Mouse (Mus musculus) retina, postnatal 1 day (tissue): ENCODE data around the gene Naa80.

Experiments used
- DNase-seq: peaks from one replicate; pipeline ENCODE4 v3.0.0-alpha.2; 2012

The Naa80 gene

DNA sequence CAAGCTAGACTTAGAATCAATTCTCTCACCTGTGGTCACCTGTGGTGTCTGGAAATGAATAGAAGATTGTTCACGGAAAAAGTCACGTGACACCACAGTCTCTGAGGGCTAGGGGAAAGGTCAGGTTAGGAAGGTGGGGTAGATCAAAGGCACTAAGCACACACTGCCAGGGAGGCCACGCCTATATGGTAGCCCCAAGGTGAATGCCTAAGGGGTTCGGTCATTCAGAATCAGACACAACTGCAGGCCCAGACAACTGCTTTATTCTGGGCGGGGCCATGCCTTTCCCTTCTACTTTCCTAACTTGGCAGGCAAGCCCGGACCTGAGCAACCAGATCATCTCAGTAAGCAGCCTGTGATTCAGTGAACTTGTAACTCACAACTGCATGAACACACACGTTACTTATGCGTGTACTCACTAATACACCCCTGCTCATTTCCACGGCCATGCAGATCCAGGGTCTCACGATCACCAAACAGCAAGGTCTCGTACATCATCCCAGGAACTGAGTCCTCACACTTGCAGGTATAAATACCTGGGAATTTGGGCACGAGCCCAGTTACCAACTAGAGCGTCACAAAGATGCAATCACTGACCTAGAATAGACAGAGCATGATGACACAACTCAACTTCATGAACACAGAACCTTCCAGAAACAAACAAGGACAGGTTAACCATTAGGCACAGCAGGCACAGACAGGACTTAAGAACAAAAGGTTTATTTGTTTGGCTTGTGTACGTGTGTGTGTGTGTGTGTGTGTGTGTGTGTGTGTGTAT, 2.9 kb upstream of the Naa80 start:
- peak; percentile 17 for DNase-seq

DNA sequence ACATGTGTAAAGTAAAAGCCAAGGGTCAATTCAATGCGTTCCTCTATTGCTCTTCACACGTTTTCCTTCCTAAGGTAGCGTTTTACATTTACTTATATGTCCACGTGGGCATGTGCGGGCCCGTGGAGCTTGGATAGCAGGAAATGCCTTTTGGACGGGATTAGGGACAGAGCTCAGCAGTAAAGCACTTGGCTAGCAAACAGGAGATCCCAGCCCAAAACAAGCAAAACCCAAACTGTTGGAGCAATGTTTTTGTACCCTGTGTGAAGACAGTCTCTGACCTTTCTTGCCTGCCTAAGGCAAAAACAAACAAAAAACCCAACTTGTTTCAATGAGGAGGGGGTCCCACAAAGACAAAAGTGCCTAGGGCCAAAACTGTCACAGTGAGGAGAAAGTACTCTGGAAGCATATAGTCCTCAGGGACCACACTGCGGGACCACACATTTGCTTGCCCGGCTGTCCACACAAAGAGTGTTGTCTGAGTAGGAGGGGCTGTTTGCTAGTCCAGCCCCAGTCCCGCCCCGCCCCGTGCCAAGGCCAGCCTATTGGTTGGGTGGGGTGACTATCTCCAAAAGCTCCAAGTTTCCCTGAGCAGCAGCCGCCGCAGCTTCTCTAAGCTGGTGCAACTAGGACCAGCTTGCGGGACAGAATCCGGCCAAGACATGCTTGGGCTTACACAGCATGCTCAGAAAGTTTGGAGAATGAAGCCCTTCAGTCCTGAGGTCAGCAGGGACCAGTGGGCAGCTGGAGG, 2.2 kb upstream of the Naa80 start, which contains the start of gene Hyal1:
Gene Hyal1, plus strand, starts transcription at position 571 of the 751 bp plus-strand sequence.
- DNase-seq = peak; percentile 89

DNA sequence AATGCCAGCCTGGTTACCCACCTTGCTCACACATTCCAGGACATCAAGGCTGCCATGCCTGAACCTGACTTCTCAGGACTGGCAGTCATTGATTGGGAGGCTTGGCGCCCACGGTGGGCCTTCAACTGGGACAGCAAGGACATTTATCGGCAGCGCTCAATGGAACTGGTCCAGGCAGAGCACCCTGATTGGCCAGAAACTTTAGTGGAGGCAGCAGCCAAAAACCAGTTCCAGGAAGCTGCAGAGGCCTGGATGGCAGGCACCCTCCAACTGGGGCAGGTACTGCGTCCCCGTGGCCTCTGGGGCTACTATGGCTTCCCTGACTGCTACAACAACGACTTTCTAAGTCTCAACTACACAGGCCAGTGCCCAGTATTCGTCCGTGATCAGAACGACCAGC, 816 bp upstream of the Naa80 start:
- DNase-seq = no peak

DNA sequence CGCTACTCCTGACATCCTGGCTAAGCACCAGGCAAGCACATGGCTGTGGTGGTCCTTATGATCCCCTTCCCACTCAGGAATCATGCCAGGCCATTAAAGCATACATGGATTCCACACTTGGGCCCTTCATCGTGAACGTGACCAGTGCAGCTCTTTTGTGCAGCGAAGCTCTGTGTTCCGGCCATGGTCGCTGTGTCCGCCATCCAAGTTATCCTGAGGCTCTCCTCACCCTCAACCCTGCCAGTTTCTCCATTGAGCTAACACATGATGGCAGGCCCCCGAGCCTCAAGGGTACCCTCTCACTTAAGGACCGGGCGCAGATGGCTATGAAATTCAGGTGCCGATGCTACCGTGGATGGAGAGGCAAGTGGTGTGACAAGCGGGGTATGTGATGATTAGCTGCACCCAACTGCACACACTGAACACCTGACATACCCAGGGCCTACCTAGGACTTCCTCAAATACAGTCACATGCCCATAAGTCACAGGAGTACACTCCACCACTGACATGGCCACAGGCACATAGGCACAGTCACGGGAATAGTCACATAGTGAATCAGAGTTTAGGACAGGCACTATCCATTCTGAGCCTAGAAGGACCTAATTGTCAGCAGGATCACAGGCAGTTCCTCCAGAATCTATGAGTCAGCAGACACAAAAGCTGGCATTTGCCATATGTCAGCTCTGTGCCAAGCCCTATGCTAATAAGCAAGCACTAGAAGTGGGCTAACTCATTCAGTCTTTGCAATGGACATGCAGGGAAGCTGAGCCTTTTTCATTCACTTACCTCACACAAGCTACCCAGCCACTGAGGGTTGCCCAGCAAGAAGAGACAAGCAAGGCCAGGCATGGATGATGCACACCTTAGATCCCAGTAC, 575 bp downstream of the Naa80 start:
- no peak for DNase-seq

- DNase-seq = peak; percentile 88
Measured at GRCm38 (mm10) chr9:107580501-107581317, 2.0 kb downstream of the Naa80 start, which contains the start of gene Hyal3. Gene Hyal3, plus strand, starts transcription at chr9:107580818.

- no peak for DNase-seq
Measured at GRCm38 (mm10) chr9:107581584-107581983, 2.9 kb downstream of the Naa80 start.

DNA sequence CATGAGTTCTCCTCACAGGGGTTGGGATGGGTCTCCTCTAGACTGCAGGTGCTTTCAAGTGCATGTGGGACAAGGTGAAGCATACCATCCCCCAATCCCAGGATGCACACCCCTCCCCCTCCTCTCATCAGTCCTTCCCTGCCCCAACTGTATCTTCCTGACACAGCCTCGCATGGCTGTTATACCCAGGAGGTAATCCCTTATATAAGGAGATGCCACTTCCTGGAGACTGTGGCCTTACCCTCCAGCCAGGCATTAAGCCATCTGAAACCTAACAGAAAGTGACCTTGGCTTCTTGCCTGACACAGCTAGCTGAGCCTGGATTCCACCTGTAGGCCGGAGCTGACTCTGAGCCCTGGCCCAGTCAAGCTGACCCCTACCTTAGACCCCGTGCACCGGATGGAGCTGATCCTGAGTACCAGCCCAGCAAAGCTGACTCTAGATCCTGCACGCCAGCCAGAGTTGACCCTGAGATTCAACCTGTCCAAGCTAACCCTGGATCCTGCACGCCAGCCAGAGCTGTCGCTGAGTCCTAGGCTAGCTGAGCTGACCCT, 3.9 kb downstream of the Naa80 start:
- DNase-seq = no peak

GRCm38 (mm10) chr9:107583174-107583573, 4.5 kb downstream of the Naa80 start:
- DNase-seq = no peak

- DNase-seq = no peak
Measured at GRCm38 (mm10) chr9:107586504-107586903, 7.8 kb downstream of the Naa80 start.

DNA sequence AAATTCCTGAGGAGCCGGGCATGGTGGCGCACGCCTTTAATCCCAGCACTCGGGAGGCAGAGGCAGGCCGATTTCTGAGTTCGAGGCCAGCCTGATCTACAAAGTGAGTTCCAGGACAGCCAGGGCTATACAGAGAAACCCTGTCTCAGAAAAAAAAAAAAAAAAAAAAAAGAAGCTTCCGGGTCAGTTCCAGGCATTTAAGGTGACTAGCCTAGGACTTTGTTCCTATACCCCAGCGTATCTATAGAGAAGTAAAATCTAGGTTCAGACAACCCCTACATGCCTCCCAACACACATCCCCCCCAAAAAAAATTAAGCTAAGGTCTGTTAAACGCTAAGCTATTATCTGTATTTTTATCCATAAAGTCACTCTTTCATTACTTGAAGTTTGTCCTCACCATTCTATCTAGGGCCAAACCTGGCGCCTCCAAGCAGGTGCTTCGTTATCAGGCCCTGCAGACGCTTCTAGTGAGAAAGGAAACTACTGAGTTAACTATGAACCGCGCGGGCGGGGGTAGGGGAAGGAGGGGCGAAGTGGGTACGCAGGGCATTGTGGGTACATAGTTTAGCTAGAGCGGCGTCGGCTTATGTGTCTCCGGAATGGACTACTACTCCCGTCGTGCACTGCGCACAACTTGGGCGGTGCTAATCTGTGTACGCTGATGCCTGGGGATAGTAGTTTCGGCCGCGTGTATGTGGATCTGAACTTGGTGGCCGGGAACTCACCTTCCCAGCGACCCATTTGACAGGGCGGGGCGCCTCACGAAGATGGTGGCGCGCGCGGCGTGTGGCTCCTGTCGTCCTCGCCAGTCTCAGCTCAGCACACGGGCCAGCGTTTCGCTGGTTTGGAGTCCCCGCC, 8.5 kb downstream of the Naa80 start, which contains the start of gene Ifrd2:
Gene Ifrd2, plus strand, starts transcription at position 669 of the 859 bp plus-strand sequence.
- peak; percentile 100 for DNase-seq

- DNase-seq = no peak
Measured at GRCm38 (mm10) chr9:107587833-107588639, 9.3 kb downstream of the Naa80 start.

DNA sequence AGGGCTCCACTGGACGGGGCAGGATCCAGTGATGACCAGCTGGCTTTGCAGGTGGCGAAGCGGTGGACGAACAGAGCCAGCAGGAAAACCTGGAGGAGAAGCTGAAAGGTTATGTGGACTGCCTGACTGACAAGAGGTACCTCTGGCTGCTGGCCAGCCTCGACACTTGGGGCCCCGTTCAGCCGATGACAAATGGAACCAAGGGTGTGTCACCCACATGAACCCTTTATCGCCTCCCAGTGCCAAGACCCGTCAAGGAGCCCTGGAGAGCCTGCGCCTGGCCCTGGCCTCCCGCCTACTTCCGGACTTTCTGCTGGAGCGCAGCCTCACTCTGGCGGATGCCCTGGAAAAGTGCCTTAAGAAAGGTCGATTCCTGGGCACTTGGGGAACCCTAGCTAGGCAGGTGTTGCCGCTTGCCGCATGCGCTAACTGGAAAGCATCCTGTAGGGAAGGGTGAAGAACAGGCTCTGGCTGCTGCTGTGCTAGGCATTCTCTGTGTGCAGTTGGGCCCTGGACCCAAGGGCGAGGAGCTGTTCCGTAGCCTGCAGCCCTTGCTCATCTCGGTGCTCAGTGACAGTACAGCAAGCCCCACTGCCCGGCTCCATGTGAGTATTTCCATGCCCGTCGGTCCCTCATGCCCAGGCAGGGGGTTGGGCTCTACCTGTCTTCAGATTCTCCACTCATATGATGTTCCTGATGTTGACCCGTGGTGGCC, 11.5 kb downstream of the Naa80 start:
- DNase-seq = no peak

DNA sequence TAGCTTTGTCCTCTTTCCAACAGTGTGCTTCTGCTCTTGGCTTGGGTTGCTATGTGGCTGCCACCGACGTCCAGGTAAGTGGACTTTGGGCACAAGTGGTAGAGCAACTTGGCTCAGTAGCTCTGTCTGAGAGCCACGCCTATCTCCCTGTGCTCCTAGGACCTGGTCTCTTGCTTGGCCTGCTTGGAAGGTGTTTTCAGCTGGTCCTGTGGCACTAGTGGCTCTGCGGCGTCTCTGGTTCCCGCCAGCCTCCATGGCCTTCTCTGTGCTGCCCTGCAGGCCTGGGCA, 12.0 kb downstream of the Naa80 start:
- DNase-seq = no peak

- peak; percentile 63 for DNase-seq
Measured at GRCm38 (mm10) chr9:107593101-107593976, 14.7 kb downstream of the Naa80 start.

DNA sequence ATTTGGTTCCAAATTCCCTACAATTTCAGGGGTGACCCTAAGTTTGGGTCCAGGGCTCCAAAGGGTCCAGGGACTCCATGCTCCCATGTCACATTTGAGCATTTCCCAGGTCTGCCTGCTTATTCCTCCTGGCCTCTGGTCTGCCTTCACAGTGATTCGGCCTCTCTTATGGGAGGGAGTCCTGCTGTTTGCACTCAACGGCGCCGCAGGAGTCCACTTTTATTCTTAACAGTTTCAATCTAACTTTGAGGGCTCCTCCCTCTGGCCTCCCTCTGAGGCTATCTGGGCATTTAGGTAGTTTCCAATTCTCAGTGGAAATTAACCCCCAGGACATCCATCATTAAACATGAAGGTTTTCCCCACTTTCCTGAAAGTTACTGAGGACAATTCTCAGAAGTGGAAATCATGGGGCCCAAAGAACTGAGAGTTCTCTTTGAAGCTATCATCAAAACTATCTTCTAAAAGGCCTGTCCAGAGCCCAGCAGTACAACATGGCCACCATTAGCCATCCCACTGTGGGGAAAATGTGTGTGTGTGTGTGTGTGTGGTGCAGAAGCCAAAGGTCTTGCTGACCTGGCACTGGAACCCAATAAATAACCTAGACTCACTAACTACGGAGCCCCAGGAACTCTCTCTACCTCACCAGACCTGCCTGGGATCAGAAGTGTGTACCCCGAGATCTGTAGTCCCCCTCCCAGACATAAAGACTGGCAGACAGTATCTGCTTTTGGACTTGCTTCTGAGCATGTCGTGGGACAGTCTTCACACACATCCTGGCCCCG, 15.8 kb downstream of the Naa80 start:
- DNase-seq = no peak

GRCm38 (mm10) chr9:107596619-107597569, 18.2 kb downstream of the Naa80 start:
- DNase-seq = no peak
